Mouse (Mus musculus): ENCODE results near the gene Fam81b.

GRCm38 (mm10) chr13:76303160-76303559 is 1.7 kb downstream of the Fam81b start:
- TF ChIP-seq CTCF (conservative IDR thresholded peaks at IDR 0.05; ENCODE audit: low read length), result no peak
- TF ChIP-seq NANOG (IDR thresholded peaks at IDR 0.05; ENCODE audit: borderline replicate concordance, low read length), result no peak
- no peak for TF ChIP-seq POU5F1 (IDR thresholded peaks at IDR 0.05; ENCODE audit: borderline replicate concordance, low read length)

All from E14TG2a.4 (cell line).